Mouse (Mus musculus) limb, embryonic 15.5 days (tissue): ENCODE results near the gene Slc1a1. TPM values are rescaled to one million over a fixed set of nuclear protein-coding genes. Genes with fewer than 3 reads are reported as not detected.
A peak's percentile ranks its signal among the peaks of the same experiment; 100 is the strongest.

Source experiments
- ATAC-seq: fragments of 200-750 bp; cut with Nextera tagmentation; 2 replicates; pipeline ENCODE4 v1.8.0; 2017; ENCODE audit warnings: low read depth, moderate TSS enrichment; ENCODE audit not compliant: insufficient number of reproducible peaks, low FRiP score, low TSS enrichment
- H3K27ac ChIP-seq: fragments of 300-500 bp; sonication (generic); 2 replicates; pipeline ENCODE4 v1.5.1; 2015; ENCODE audit warnings: moderate library complexity, mild to moderate bottlenecking, inconsistent platforms
- H3K27me3 ChIP-seq: fragments of 300-500 bp; sonication (generic); 2 replicates; pipeline ENCODE4 v1.6.1; 2015; ENCODE audit warnings: inconsistent platforms
- H3K36me3 ChIP-seq: fragments of 300-500 bp; sonication (generic); 2 replicates; pipeline ENCODE4 v1.6.1; 2015; ENCODE audit warnings: inconsistent platforms
- H3K4me1 ChIP-seq: fragments of 300-500 bp; sonication (generic); 2 replicates; pipeline ENCODE4 v1.6.1; 2015; ENCODE audit warnings: inconsistent platforms
- H3K4me2 ChIP-seq: fragments of 300-500 bp; sonication (generic); 2 replicates; pipeline ENCODE4 v1.6.1; 2015; ENCODE audit warnings: mild to moderate bottlenecking, inconsistent platforms
- H3K4me3 ChIP-seq: fragments of 300-500 bp; sonication (generic); 2 replicates; pipeline ENCODE4 v1.5.1; 2015; ENCODE audit warnings: mild to moderate bottlenecking, inconsistent platforms
- H3K9ac ChIP-seq: fragments of 300-500 bp; sonication (generic); 2 replicates; pipeline ENCODE4 v1.6.1; 2015; ENCODE audit warnings: inconsistent platforms
- H3K9me3 ChIP-seq: fragments of 300-500 bp; sonication (generic); 2 replicates; pipeline ENCODE4 v1.6.1; 2016; ENCODE audit warnings: inconsistent platforms
- WGBS: fragments of 180-500 bp; shearing (Covaris S2); methylation state at CpG from one replicate; pipeline ENCODE4 v1.1.7; 2015; 5-methylcytosine and 5-hydroxymethylcytosine counted together
- polyA plus RNA-seq: library from polyadenylated mRNA; unstranded; fragments of >200 nt; fragmentation: Nextera tagmentation; extraction: Ambion mirVana; gene quantifications from 2 replicates; pipeline ENCODE4 v1.2.1, GENCODE M21; 2015

Gene Slc1a1
- 1.1 and 1.3 TPM in 2 replicates for polyA plus RNA-seq

GRCm38 (mm10) chr19:28834798-28835499 lies at the start of gene Slc1a1:
Slc1a1 (plus strand) TSS chr19:28835049.
- WGBS = under 1% methylated on average over 67 of the region's 68 CpGs
- H3K36me3 ChIP-seq = no peaks in the 10 kb centered on the region
- peak within 1 kb of the TSS; percentile 39; the same call in 1 of the 2 replicates for H3K9ac ChIP-seq
- no peaks in the 10 kb centered on the region for H3K9me3 ChIP-seq
- H3K4me1 ChIP-seq = peaks cover 11% of the 10 kb centered on the region
- H3K4me3 ChIP-seq = peak within 1 kb of the TSS; percentile 55
- no peak within 1 kb of the TSS for H3K27ac ChIP-seq
- H3K27me3 ChIP-seq = peaks cover 27% of the 10 kb centered on the region
- H3K4me2 ChIP-seq = peak within 1 kb of the TSS; percentile 97
- 0 out of 2 replicates have a peak, but pooled peaks have one; percentile 10 for ATAC-seq

GRCm38 (mm10) chr19:28790196-28790595 lies 44.7 kb upstream of the Slc1a1 start:
- Histone ChIP-seq H3K4me2 (no peak overlapping the region), H3K27me3 (no peaks in the 10 kb centered on the region), H3K27ac (no peak overlapping the region), H3K9ac (no peak overlapping the region), H3K4me1 (no peaks in the 10 kb centered on the region), H3K9me3 (no peaks in the 10 kb centered on the region), H3K36me3 (no peaks in the 10 kb centered on the region), H3K4me3 (no peak overlapping the region)
- ATAC-seq = no peak
- WGBS = 61% methylated on average over 1 of the region's 1 CpGs

- no peak overlapping the region for H3K9ac ChIP-seq
- no peaks in the 10 kb centered on the region for H3K4me1 ChIP-seq
- no peaks in the 10 kb centered on the region for H3K27me3 ChIP-seq
- no peak overlapping the region for H3K27ac ChIP-seq
- H3K36me3 ChIP-seq = no peaks in the 10 kb centered on the region
- ATAC-seq = no peak
- WGBS = 65% methylated on average over 2 of the region's 2 CpGs
- no peaks in the 10 kb centered on the region for H3K9me3 ChIP-seq
- no peak overlapping the region for H3K4me2 ChIP-seq
- no peak overlapping the region for H3K4me3 ChIP-seq
Measured at GRCm38 (mm10) chr19:28793307-28793706, 41.5 kb upstream of the Slc1a1 start.

- Histone ChIP-seq H3K4me2 (no peak overlapping the region), H3K36me3 (no peaks in the 10 kb centered on the region), H3K27me3 (no peaks in the 10 kb centered on the region), H3K27ac (no peak overlapping the region), H3K4me1 (no peaks in the 10 kb centered on the region), H3K9me3 (no peaks in the 10 kb centered on the region), H3K4me3 (no peak overlapping the region), H3K9ac (no peak overlapping the region)
- WGBS = 57% methylated on average over 5 of the region's 5 CpGs
- no peak for ATAC-seq
Measured at GRCm38 (mm10) chr19:28796146-28796848, 38.6 kb upstream of the Slc1a1 start.

- no peaks in the 10 kb centered on the region for H3K4me1 ChIP-seq
- no peaks in the 10 kb centered on the region for H3K27me3 ChIP-seq
- H3K9ac ChIP-seq = no peak overlapping the region
- H3K4me2 ChIP-seq = no peak overlapping the region
- H3K27ac ChIP-seq = no peak overlapping the region
- 81% methylated on average over 1 of the region's 1 CpGs for WGBS
- H3K9me3 ChIP-seq = no peaks in the 10 kb centered on the region
- no peak overlapping the region for H3K4me3 ChIP-seq
- no peaks in the 10 kb centered on the region for H3K36me3 ChIP-seq
- no peak for ATAC-seq
Measured at GRCm38 (mm10) chr19:28796966-28797365, 37.9 kb upstream of the Slc1a1 start.

GRCm38 (mm10) chr19:28797611-28798010 lies 37.2 kb upstream of the Slc1a1 start:
- WGBS = 83% methylated on average over 6 of the region's 6 CpGs
- H3K27ac ChIP-seq = no peak overlapping the region
- ATAC-seq = no peak

GRCm38 (mm10) chr19:28800448-28800847 lies 34.4 kb upstream of the Slc1a1 start:
- Histone ChIP-seq H3K27me3 (no peaks in the 10 kb centered on the region), H3K4me1 (no peaks in the 10 kb centered on the region), H3K27ac (no peak overlapping the region), H3K9ac (no peak overlapping the region), H3K4me3 (no peak overlapping the region), H3K9me3 (no peaks in the 10 kb centered on the region), H3K36me3 (no peaks in the 10 kb centered on the region), H3K4me2 (no peak overlapping the region)
- ATAC-seq = no peak
- WGBS = 43% methylated on average over 6 of the region's 6 CpGs

More at GRCm38 (mm10) chr19:28797611-28798010, 37.2 kb upstream of the Slc1a1 start:
- Histone ChIP-seq H3K4me1 (no peaks in the 10 kb centered on the region), H3K9ac (no peak overlapping the region), H3K4me2 (no peak overlapping the region), H3K27me3 (no peaks in the 10 kb centered on the region), H3K4me3 (no peak overlapping the region), H3K9me3 (no peaks in the 10 kb centered on the region), H3K36me3 (no peaks in the 10 kb centered on the region)

- Histone ChIP-seq H3K36me3 (no peaks in the 10 kb centered on the region), H3K27ac (no peak overlapping the region), H3K27me3 (no peaks in the 10 kb centered on the region), H3K4me2 (no peak overlapping the region), H3K4me1 (no peaks in the 10 kb centered on the region), H3K9me3 (no peaks in the 10 kb centered on the region), H3K4me3 (no peak overlapping the region), H3K9ac (no peak overlapping the region)
- ATAC-seq = no peak
- WGBS = 77% methylated on average over 6 of the region's 6 CpGs
Measured at GRCm38 (mm10) chr19:28806276-28806675, 28.6 kb upstream of the Slc1a1 start.

- Histone ChIP-seq H3K9ac (no peak overlapping the region), H3K36me3 (no peaks in the 10 kb centered on the region), H3K4me3 (no peak overlapping the region), H3K4me1 (no peaks in the 10 kb centered on the region), H3K9me3 (no peaks in the 10 kb centered on the region), H3K4me2 (no peak overlapping the region), H3K27me3 (no peaks in the 10 kb centered on the region), H3K27ac (no peak overlapping the region)
- ATAC-seq = no peak
- WGBS = 89% methylated on average over 11 of the region's 11 CpGs
Measured at GRCm38 (mm10) chr19:28806821-28807496, 27.9 kb upstream of the Slc1a1 start.

- no peaks in the 10 kb centered on the region for H3K36me3 ChIP-seq
- no peaks in the 10 kb centered on the region for H3K9me3 ChIP-seq
- H3K4me1 ChIP-seq = no peaks in the 10 kb centered on the region
- H3K4me3 ChIP-seq = no peak overlapping the region
- H3K9ac ChIP-seq = no peak overlapping the region
- H3K27me3 ChIP-seq = no peaks in the 10 kb centered on the region
- no peak overlapping the region for H3K4me2 ChIP-seq
- H3K27ac ChIP-seq = no peak overlapping the region
- WGBS = 51% methylated on average over 2 of the region's 2 CpGs
- ATAC-seq = no peak
Measured at GRCm38 (mm10) chr19:28807497-28807871, 27.4 kb upstream of the Slc1a1 start.

- no peak overlapping the region for H3K4me3 ChIP-seq
- H3K27ac ChIP-seq = no peak overlapping the region
- WGBS = 76% methylated on average over 4 of the region's 4 CpGs
- H3K4me2 ChIP-seq = no peak overlapping the region
- H3K4me1 ChIP-seq = no peaks in the 10 kb centered on the region
- H3K27me3 ChIP-seq = no peaks in the 10 kb centered on the region
- H3K9me3 ChIP-seq = no peaks in the 10 kb centered on the region
- no peak for ATAC-seq
- H3K36me3 ChIP-seq = no peaks in the 10 kb centered on the region
- no peak overlapping the region for H3K9ac ChIP-seq
Measured at GRCm38 (mm10) chr19:28818286-28818685, 16.6 kb upstream of the Slc1a1 start.
